ENCODE assay signal across 29 mouse cellular contexts in genomic region chr8:83380141-83380540, GRCm38 (mm10). TPM values are rescaled to one million over a fixed set of nuclear protein-coding genes. Genes with fewer than 3 reads are reported as not detected.
DNase-seq lines count a peak whose midpoint lies in the region; ATAC-seq and TF ChIP-seq lines count a peak whose summit lies in the region.
"Had no signal": no experiment of that assay in that cellular context is flagged by ENCODE, and none has a peak within 500 bp of the region (broad histone marks: within the 10 kb centered on the region; RNA-seq: fewer than 3 reads in every experiment).

No protein-coding gene starts in this region.

- no peak for ATAC-seq in stomach, postnatal 0 days (ENCODE audit: low FRiP score, low TSS enrichment)
- ATAC-seq: forebrain, embryonic 14.5 days; forebrain, postnatal 0 days; hindbrain, embryonic 16.5 days; intestine, embryonic 15.5 days; Patski had no signal

- no peak for TF ChIP-seq CTCF in stomach, postnatal 0 days (IDR thresholded peaks at IDR 0.05; ENCODE audit: low read depth)

- H3K27ac ChIP-seq in stomach, postnatal 0 days (replicated peaks) = no peak overlapping the region
- H3K27ac ChIP-seq: gastrocnemius, adult 2 months; hindbrain, embryonic 13.5 days; intestine, embryonic 15.5 days had no signal

- H3K4me1 ChIP-seq in stomach, postnatal 0 days (replicated peaks; ENCODE audit: control insufficient read depth, insufficient read depth) = no peaks in the 10 kb centered on the region
- H3K4me1 ChIP-seq: hindbrain, embryonic 13.5 days; intestine, embryonic 15.5 days had no signal

- peak; percentile 9 for DNase-seq in 3T3-L1 (ENCODE audit: low read depth, low spot score)
- peak; percentile 18 for DNase-seq in 416B (ENCODE audit: low read depth)
- DNase-seq in NIH3T3 (ENCODE audit: low read depth) = peak; percentile 37
- no peak for DNase-seq in right cerebral cortex, postnatal 14 days
- DNase-seq in stomach, postnatal 0 days (ENCODE audit: low spot score) = no peak
- DNase-seq in kidney, postnatal 14 days = no peak
- DNase-seq: adrenal gland, postnatal 10 days; adrenal gland, postnatal 36 days; B cell, adult 2 months; cerebellum, adult 18-20 months; cerebellum, adult 9-10 months; cerebellum, postnatal 14 days; forebrain, postnatal 0 days; gastrocnemius, adult 2 months; gastrocnemius, postnatal 14 days; heart, adult 11 months had no signal

- WGBS in stomach, postnatal 0 days = 59% methylated on average over 4 of the region's 4 CpGs

- no peak for TF ChIP-seq EP300 in stomach, postnatal 0 days (optimal IDR thresholded peaks at IDR 0.05)

- no peak overlapping the region for H3K4me2 ChIP-seq in stomach, postnatal 0 days (replicated peaks; ENCODE audit: low read depth)
- H3K4me2 ChIP-seq: heart, embryonic 11.5 days; hindbrain, embryonic 13.5 days; intestine, embryonic 15.5 days had no signal

- H3K4me3 ChIP-seq in stomach, postnatal 0 days (ENCODE audit: low read depth, low read length) = no peak overlapping the region
- H3K4me3 ChIP-seq: gastrocnemius, adult 2 months; hindbrain, embryonic 13.5 days; intestine, embryonic 15.5 days had no signal

- H3K9ac ChIP-seq in stomach, postnatal 0 days (ENCODE audit: low read length) = no peak overlapping the region
- H3K9ac ChIP-seq: forebrain, postnatal 0 days; hindbrain, embryonic 13.5 days; intestine, embryonic 15.5 days had no signal

- H3K9me3 ChIP-seq in stomach, postnatal 0 days (ENCODE audit: control insufficient read depth, low read length) = no peaks in the 10 kb centered on the region
- H3K9me3 ChIP-seq: hindbrain, embryonic 13.5 days; intestine, embryonic 15.5 days had no signal

- no peaks in the 10 kb centered on the region for H3K36me3 ChIP-seq in stomach, postnatal 0 days (ENCODE audit: control insufficient read depth, insufficient read depth, low read length)
- H3K36me3 ChIP-seq: hindbrain, embryonic 13.5 days; intestine, embryonic 15.5 days had no signal

- H3K27me3 ChIP-seq in stomach, postnatal 0 days (ENCODE audit: control insufficient read depth, insufficient read depth, low read length) = no peaks in the 10 kb centered on the region
- H3K27me3 ChIP-seq: CH12.LX; hindbrain, embryonic 13.5 days; intestine, embryonic 15.5 days had no signal

RNA-seq across cellular contexts. Expression of gene Clgn, which starts 9.5 kb away (rescaled TPM):
- 0.19 and 0.27 TPM in 2 replicates for polyA plus RNA-seq in stomach, postnatal 0 days (2015; fragmentation: Nextera tagmentation; extraction: Ambion mirVana)
- polyA plus RNA-seq: heart, postnatal 0 days; Patski had no signal

RNA-seq across cellular contexts. Expression of gene Mgat4d, which starts 31.9 kb away (rescaled TPM):
- polyA plus RNA-seq in stomach, postnatal 0 days (2015; fragmentation: Nextera tagmentation; extraction: Ambion mirVana) = not detected in 2 replicates
- polyA plus RNA-seq: embryonic facial prominence, embryonic 11.5 days; embryonic facial prominence, embryonic 14.5 days; forebrain, embryonic 11.5 days; forebrain, embryonic 14.5 days; forebrain, postnatal 0 days; frontal cortex, adult 2 months; heart, embryonic 11.5 days; heart, embryonic 14.5 days; heart, postnatal 0 days; hindbrain, embryonic 13.5 days; hindbrain, embryonic 16.5 days; intestine, embryonic 15.5 days; Patski had no signal

RNA-seq across cellular contexts. Expression of gene Elmod2, which starts 47.9 kb away (rescaled TPM):
- polyA plus RNA-seq in stomach, postnatal 0 days (2015; fragmentation: Nextera tagmentation; extraction: Ambion mirVana) = 6.5 and 7.3 TPM in 2 replicates

Comparison
In these comparisons a context has a peak if more than half of its experiments do, and no peak if none do; other contexts are left out.
1. DNase-seq: peak in 3T3-L1 (single experiment), 416B (single experiment) and NIH3T3 (single experiment); none in right cerebral cortex, postnatal 14 days (single experiment), stomach, postnatal 0 days (single experiment) and kidney, postnatal 14 days (single experiment).